Mouse (Mus musculus): ENCODE measurements around the gene Ntsr2. TPM values are rescaled to one million over a fixed set of nuclear protein-coding genes. Genes with fewer than 3 reads are reported as not detected.
"Not testable (repeated sequence)": the region's sequence is repeated elsewhere in the genome, so short reads cannot be mapped to it uniquely, and the experiment has no call there.

The Ntsr2 gene
- total RNA-seq, 2 experiments from 2014 or later: not detected

- no peak for ATAC-seq (ENCODE audit: poor library complexity, severe bottlenecking)
These were observed 6.3 kb upstream of the Ntsr2 start for GRCm38 (mm10) chr12:16646780-16647409.

DNA sequence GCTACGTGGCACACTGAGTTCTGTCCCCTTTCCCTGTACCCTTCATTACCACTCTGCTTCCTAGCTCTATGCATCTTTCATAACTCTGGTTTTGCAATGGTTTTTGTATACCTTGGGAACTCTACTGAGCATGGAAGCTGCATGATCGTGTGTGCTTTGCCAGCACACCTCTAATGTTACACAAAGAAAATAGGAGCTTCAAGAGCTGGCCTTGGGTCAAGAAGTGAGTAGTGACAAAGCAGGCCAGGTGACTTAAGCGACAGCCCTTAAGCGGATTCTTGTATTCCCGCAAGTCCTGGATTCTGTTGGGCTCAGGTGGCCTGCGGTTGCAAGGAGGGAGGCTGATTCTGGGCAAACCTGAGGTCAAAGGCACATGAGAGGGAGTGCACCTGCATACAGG lies 4.9 kb upstream of the Ntsr2 start:
- ATAC-seq (ENCODE audit: poor library complexity, severe bottlenecking): no peak

DNA sequence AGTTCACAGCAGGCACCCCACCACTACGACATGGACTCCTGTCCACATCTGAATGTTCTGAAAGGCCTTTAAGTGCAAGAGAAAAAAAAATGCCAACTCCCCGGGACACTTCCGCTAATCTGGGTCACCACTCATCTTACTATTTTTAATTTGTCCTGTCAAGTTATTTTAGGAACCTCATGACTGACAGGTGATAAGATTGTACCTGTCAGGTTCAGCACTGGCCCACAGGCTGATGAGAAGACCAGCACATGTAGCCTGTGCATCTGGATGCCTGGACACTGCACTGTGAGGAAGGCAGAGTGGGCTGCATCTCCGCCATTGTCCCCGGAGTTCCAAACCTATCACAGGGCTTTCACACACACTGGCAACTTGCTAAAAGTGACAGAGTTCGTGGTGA lies 3.4 kb upstream of the Ntsr2 start:
- ATAC-seq (ENCODE audit: poor library complexity, severe bottlenecking): no peak

- no peak for ATAC-seq (ENCODE audit: poor library complexity, severe bottlenecking)
These were observed 2.4 kb downstream of the Ntsr2 start for GRCm38 (mm10) chr12:16655604-16656003.

GRCm38 (mm10) chr12:16656906-16657875 lies 4.0 kb downstream of the Ntsr2 start:
- no peak for ATAC-seq (ENCODE audit: poor library complexity, severe bottlenecking)

GRCm38 (mm10) chr12:16661459-16661858 lies 8.3 kb downstream of the Ntsr2 start:
- no peak for ATAC-seq (ENCODE audit: poor library complexity, severe bottlenecking)

DNA sequence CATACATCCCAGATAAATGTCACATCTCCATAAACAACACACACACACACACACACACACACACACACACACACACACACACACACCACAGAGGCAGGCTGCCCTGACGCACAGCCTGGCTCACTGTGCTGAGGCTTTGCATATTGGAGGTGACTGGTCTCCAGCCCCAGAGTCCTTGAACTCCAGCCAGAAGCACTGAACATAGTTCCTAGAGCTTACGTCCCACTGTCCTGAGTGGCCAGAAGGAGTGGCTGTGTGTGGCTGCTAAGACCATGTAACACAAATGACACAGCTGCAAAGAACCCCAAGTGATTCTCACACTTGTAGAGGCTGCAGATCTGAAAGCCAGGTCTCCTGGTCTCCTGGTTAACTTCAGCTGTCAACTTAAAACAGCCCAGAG lies 8.8 kb downstream of the Ntsr2 start:
- ATAC-seq (ENCODE audit: poor library complexity, severe bottlenecking): no peak

DNA sequence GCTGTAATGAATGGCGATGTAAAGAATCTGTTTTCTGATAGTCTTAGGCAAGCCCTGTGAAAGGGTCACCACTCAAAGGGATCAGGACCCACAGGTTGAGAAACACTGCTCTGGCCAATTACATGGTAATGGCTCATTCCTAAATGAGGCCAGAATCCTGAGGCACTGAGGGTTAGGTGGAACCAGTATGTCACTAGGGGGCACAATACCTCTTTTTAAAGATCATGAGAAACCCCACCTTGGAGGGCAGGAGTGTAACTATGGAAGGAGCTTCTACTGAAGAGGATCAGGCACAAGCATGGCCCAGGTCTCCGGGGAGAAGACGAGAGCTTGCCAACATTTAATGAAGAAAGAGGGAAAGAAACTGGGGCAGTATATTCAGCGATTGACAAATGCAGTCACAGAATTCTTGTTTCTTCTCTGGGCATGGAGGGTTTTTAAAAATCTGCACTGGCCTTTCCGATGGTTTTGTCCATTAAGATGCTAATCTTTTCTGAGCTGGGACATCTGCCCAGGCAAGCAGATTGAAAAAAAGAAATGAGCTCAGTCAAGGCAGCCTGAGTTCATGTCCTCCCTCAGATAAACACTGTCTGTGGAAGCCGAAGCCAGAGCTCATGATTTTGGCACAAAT lies 9.9 kb downstream of the Ntsr2 start:
- ATAC-seq (ENCODE audit: poor library complexity, severe bottlenecking): no peak

- no peak for ATAC-seq (ENCODE audit: poor library complexity, severe bottlenecking)
These were observed 11.8 kb downstream of the Ntsr2 start for GRCm38 (mm10) chr12:16665022-16665421.

GRCm38 (mm10) chr12:16669176-16669575 lies 16.0 kb downstream of the Ntsr2 start:
- ATAC-seq (ENCODE audit: poor library complexity, severe bottlenecking): no peak

DNA sequence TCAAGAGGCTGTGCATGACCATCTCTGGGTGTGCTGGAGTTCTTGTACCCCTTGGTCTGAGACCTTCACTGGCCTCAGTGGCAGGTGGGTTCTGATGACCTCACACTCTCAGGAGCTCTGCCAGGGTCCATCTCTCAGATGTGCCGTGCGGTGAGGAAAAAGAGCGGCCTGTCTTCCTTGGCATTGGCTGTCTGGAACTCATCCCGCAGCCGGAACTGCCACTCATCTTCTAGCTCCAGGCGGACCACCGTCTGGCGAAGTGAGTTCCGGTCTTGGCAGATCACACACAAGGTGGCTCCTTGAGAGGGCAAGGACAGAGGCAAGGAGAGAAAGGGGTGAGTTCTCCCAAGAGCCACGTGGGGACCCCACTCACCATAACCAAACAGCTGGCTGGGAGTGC lies 19.1 kb downstream of the Ntsr2 start:
- no peak for ATAC-seq (ENCODE audit: poor library complexity, severe bottlenecking)

DNA sequence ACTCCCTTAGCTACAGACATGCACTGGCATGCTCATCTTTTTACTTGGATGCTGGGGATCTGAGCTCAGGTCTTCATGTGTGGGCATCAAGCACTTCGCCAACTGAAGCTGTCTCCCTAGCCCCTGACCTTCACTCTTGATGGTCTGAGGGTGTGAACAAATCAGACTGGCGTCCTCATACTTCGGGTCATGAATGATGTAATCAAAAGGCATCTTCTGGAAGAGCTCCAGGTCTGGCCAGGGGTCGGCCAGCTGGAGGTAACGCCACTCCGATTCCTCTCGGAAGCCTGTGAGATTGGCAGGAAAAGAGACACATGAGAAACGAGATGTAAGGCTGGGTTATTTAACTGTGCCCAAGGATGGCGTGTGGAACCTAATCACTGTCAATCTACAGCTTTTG lies 37.4 kb downstream of the Ntsr2 start:
- no peak for ATAC-seq (ENCODE audit: poor library complexity, severe bottlenecking)

GRCm38 (mm10) chr12:16694783-16695182 lies 41.6 kb downstream of the Ntsr2 start:
- no peak for ATAC-seq (ENCODE audit: poor library complexity, severe bottlenecking)

- ATAC-seq (ENCODE audit: poor library complexity, severe bottlenecking): not testable (repeated sequence)
These were observed 42.1 kb downstream of the Ntsr2 start for GRCm38 (mm10) chr12:16695252-16695651.

- no peak for ATAC-seq (ENCODE audit: poor library complexity, severe bottlenecking)
These were observed 43.0 kb downstream of the Ntsr2 start for GRCm38 (mm10) chr12:16696146-16696545.

GRCm38 (mm10) chr12:16698691-16699090 lies 45.5 kb downstream of the Ntsr2 start:
- no peak for ATAC-seq (ENCODE audit: poor library complexity, severe bottlenecking)

Other genes with a start within 250 kb of the Ntsr2 start
- gene Lpin1, start 42.4 kb upstream of the Ntsr2 start, total RNA-seq (2015): 6.0 and 11.7 TPM in 2 replicates
- 6.3 and 6.6 TPM in 2 replicates for gene Lpin1, start 42.4 kb upstream of the Ntsr2 start, total RNA-seq (2017)
- gene Greb1, start 147.5 kb downstream of the Ntsr2 start, total RNA-seq (2015): 0.68 TPM in 1 of 2 replicates, not detected in the other
- gene Greb1, start 147.5 kb downstream of the Ntsr2 start, total RNA-seq (2017): not detected in 2 replicates
- 34.2 and 34.4 TPM in 2 replicates for gene E2f6, start 157.6 kb downstream of the Ntsr2 start, total RNA-seq (2015)
- 28.3 and 33.8 TPM in 2 replicates for gene E2f6, start 157.6 kb downstream of the Ntsr2 start, total RNA-seq (2017)
- gene Rock2, start 241.5 kb downstream of the Ntsr2 start, total RNA-seq (2015): 53.0 and 63.4 TPM in 2 replicates
- 65.0 and 75.9 TPM in 2 replicates for gene Rock2, start 241.5 kb downstream of the Ntsr2 start, total RNA-seq (2017)

Measured in megakaryocyte, adult 5-6 weeks (primary cell).